Mouse (Mus musculus): Measurements from ENCODE around the gene Eml5. TPM values are rescaled to one million over a fixed set of nuclear protein-coding genes. Genes with fewer than 3 reads are reported as not detected.

Gene Eml5
- total and polyA plus RNA-seq, 3 experiments = 1.7 to 28.9 (median 12.0) TPM

GRCm38 (mm10) chr12:98795731-98796318 lies 105.5 kb downstream of the Eml5 start:
- Histone ChIP-seq H3K27me3 (ENCODE audit: insufficient read depth, low read length) (no peaks in the 10 kb centered on the region), H3K4me3 (ENCODE audit: low read depth, low read length) (no peak overlapping the region), H3K9me3 (replicated peaks) (no peaks in the 10 kb centered on the region), H3K36me3 (replicated peaks) (peaks cover 89% of the 10 kb centered on the region), H3K4me1 (ENCODE audit: insufficient read depth, low read depth, low read length) (no peaks in the 10 kb centered on the region)
- no peak for ATAC-seq (ENCODE audit: extremely low read depth, insufficient number of reproducible peaks, low FRiP score, poor library complexity, severe bottlenecking)
- TF ChIP-seq GATA1 (IDR thresholded peaks at IDR 0.05; ENCODE audit: borderline replicate concordance, low read length) (no peak), POLR2AphosphoS5 (IDR thresholded peaks at IDR 0.05; ENCODE audit: insufficient replicate concordance, low read depth, low read length) (no peak)
- DNase-seq (ENCODE audit: low spot score) = no peak

- H3K9me3 ChIP-seq (replicated peaks) = no peaks in the 10 kb centered on the region
- no peaks in the 10 kb centered on the region for H3K27me3 ChIP-seq (ENCODE audit: insufficient read depth, low read length)
- ATAC-seq (ENCODE audit: extremely low read depth, insufficient number of reproducible peaks, low FRiP score, poor library complexity, severe bottlenecking) (no peak), DNase-seq (ENCODE audit: low spot score) (no peak)
- TF ChIP-seq GATA1 (IDR thresholded peaks at IDR 0.05; ENCODE audit: borderline replicate concordance, low read length) (no peak), CTCF (IDR thresholded peaks at IDR 0.05; ENCODE audit: low read depth, low read length) (no peak), TAL1 (conservative IDR thresholded peaks at IDR 0.05; ENCODE audit: low read depth, low read length) (no peak), POLR2AphosphoS5 (IDR thresholded peaks at IDR 0.05; ENCODE audit: insufficient replicate concordance, low read depth, low read length) (no peak), GATA2 (IDR thresholded peaks at IDR 0.05; ENCODE audit: borderline replicate concordance, low read depth, low read length) (no peak)
- peaks cover 81% of the 10 kb centered on the region for H3K36me3 ChIP-seq (replicated peaks)
- H3K4me1 ChIP-seq (ENCODE audit: insufficient read depth, low read depth, low read length) = no peaks in the 10 kb centered on the region
- no peak overlapping the region for H3K4me3 ChIP-seq (ENCODE audit: low read depth, low read length)
Measured at GRCm38 (mm10) chr12:98784251-98784650, 117.0 kb downstream of the Eml5 start.

GRCm38 (mm10) chr12:98779148-98779547 lies 122.1 kb downstream of the Eml5 start:
- Histone ChIP-seq H3K27me3 (ENCODE audit: insufficient read depth, low read length) (no peaks in the 10 kb centered on the region), H3K9me3 (replicated peaks) (no peaks in the 10 kb centered on the region), H3K4me3 (ENCODE audit: low read depth, low read length) (no peak overlapping the region), H3K36me3 (replicated peaks) (peaks cover 89% of the 10 kb centered on the region), H3K4me1 (ENCODE audit: insufficient read depth, low read depth, low read length) (peaks cover 16% of the 10 kb centered on the region)
- TF ChIP-seq CTCF (IDR thresholded peaks at IDR 0.05; ENCODE audit: low read depth, low read length) (no peak), GATA1 (IDR thresholded peaks at IDR 0.05; ENCODE audit: borderline replicate concordance, low read length) (no peak), GATA2 (IDR thresholded peaks at IDR 0.05; ENCODE audit: borderline replicate concordance, low read depth, low read length) (no peak), POLR2AphosphoS5 (IDR thresholded peaks at IDR 0.05; ENCODE audit: insufficient replicate concordance, low read depth, low read length) (no peak), TAL1 (conservative IDR thresholded peaks at IDR 0.05; ENCODE audit: low read depth, low read length) (no peak)
- ATAC-seq (ENCODE audit: extremely low read depth, insufficient number of reproducible peaks, low FRiP score, poor library complexity, severe bottlenecking) (peak; percentile 37; the same call in 1 of the 2 replicates), DNase-seq (ENCODE audit: low spot score) (no peak)

- Histone ChIP-seq H3K4me3 (ENCODE audit: low read depth, low read length) (no peak overlapping the region), H3K27me3 (ENCODE audit: insufficient read depth, low read length) (no peaks in the 10 kb centered on the region), H3K9me3 (replicated peaks) (no peaks in the 10 kb centered on the region), H3K36me3 (replicated peaks) (peaks cover 90% of the 10 kb centered on the region), H3K4me1 (ENCODE audit: insufficient read depth, low read depth, low read length) (peaks cover 16% of the 10 kb centered on the region)
- DNase-seq (ENCODE audit: low spot score) = no peak
- no peak for ATAC-seq (ENCODE audit: extremely low read depth, insufficient number of reproducible peaks, low FRiP score, poor library complexity, severe bottlenecking)
- TF ChIP-seq GATA1 (IDR thresholded peaks at IDR 0.05; ENCODE audit: borderline replicate concordance, low read length) = no peak
- no peak for TF ChIP-seq CTCF (IDR thresholded peaks at IDR 0.05; ENCODE audit: low read depth, low read length)
- TF ChIP-seq POLR2AphosphoS5 (IDR thresholded peaks at IDR 0.05; ENCODE audit: insufficient replicate concordance, low read depth, low read length) = no peak
- no peak for TF ChIP-seq GATA2 (IDR thresholded peaks at IDR 0.05; ENCODE audit: borderline replicate concordance, low read depth, low read length)
- no peak for TF ChIP-seq TAL1 (conservative IDR thresholded peaks at IDR 0.05; ENCODE audit: low read depth, low read length)
Measured at GRCm38 (mm10) chr12:98777509-98777908, 123.8 kb downstream of the Eml5 start.

- Histone ChIP-seq H3K4me3 (ENCODE audit: low read depth, low read length) (no peak overlapping the region), H3K27me3 (ENCODE audit: insufficient read depth, low read length) (no peaks in the 10 kb centered on the region), H3K4me1 (ENCODE audit: insufficient read depth, low read depth, low read length) (no peaks in the 10 kb centered on the region), H3K36me3 (replicated peaks) (peaks cover 92% of the 10 kb centered on the region), H3K9me3 (replicated peaks) (no peaks in the 10 kb centered on the region)
- ATAC-seq (ENCODE audit: extremely low read depth, insufficient number of reproducible peaks, low FRiP score, poor library complexity, severe bottlenecking) (no peak), DNase-seq (ENCODE audit: low spot score) (no peak)
- TF ChIP-seq POLR2AphosphoS5 (IDR thresholded peaks at IDR 0.05; ENCODE audit: insufficient replicate concordance, low read depth, low read length) = no peak
- TF ChIP-seq GATA1 (IDR thresholded peaks at IDR 0.05; ENCODE audit: borderline replicate concordance, low read length) = no peak
- TF ChIP-seq CTCF (IDR thresholded peaks at IDR 0.05; ENCODE audit: low read depth, low read length) = no peak
- TF ChIP-seq GATA2 (IDR thresholded peaks at IDR 0.05; ENCODE audit: borderline replicate concordance, low read depth, low read length) = no peak
- no peak for TF ChIP-seq TAL1 (conservative IDR thresholded peaks at IDR 0.05; ENCODE audit: low read depth, low read length)
Measured at GRCm38 (mm10) chr12:98766241-98766640, 135.0 kb downstream of the Eml5 start.

GRCm38 (mm10) chr12:98759700-98760099 lies 141.6 kb downstream of the Eml5 start:
- DNase-seq (ENCODE audit: low spot score) (no peak), ATAC-seq (ENCODE audit: extremely low read depth, insufficient number of reproducible peaks, low FRiP score, poor library complexity, severe bottlenecking) (no peak)
- peaks cover 6% of the 10 kb centered on the region for H3K4me1 ChIP-seq (ENCODE audit: insufficient read depth, low read depth, low read length)
- H3K4me3 ChIP-seq (ENCODE audit: low read depth, low read length) = no peak overlapping the region
- no peak for TF ChIP-seq CTCF (IDR thresholded peaks at IDR 0.05; ENCODE audit: low read depth, low read length)
- no peak for TF ChIP-seq GATA2 (IDR thresholded peaks at IDR 0.05; ENCODE audit: borderline replicate concordance, low read depth, low read length)
- no peak for TF ChIP-seq POLR2AphosphoS5 (IDR thresholded peaks at IDR 0.05; ENCODE audit: insufficient replicate concordance, low read depth, low read length)
- TF ChIP-seq TAL1 (conservative IDR thresholded peaks at IDR 0.05; ENCODE audit: low read depth, low read length) = no peak
- TF ChIP-seq GATA1 (IDR thresholded peaks at IDR 0.05; ENCODE audit: borderline replicate concordance, low read length) = no peak
- no peaks in the 10 kb centered on the region for H3K27me3 ChIP-seq (ENCODE audit: insufficient read depth, low read length)
- H3K9me3 ChIP-seq (replicated peaks) = no peaks in the 10 kb centered on the region
- H3K36me3 ChIP-seq (replicated peaks) = peaks cover 96% of the 10 kb centered on the region

All from G1E (cell line).